In genomic region chr16:15054306-15055001, GRCm38 (mm10) we compare ENCODE assay signal across 8 mouse cellular contexts.
DNase-seq lines count a peak whose midpoint lies in the region; ATAC-seq and TF ChIP-seq lines count a peak whose summit lies in the region.
"Had no signal": no experiment of that assay in that cellular context is flagged by ENCODE, and none has a peak within 500 bp of the region (broad histone marks: within the 10 kb centered on the region; RNA-seq: fewer than 3 reads in every experiment).

No protein-coding gene starts in this region.

- H3K4me2 ChIP-seq in lung, postnatal 0 days (replicated peaks; ENCODE audit: low read depth, low read length): no peak overlapping the region
- no peak overlapping the region for H3K4me2 ChIP-seq in heart, embryonic 13.5 days
- H3K4me2 ChIP-seq: forebrain, embryonic 13.5 days had no signal

- DNase-seq in lung, postnatal 0 days (ENCODE audit: low spot score): peak; percentile 14
- DNase-seq in lung, adult 2 months: no peak
- peak; percentile 30 for DNase-seq in embryo, embryonic 9.5 days (ENCODE audit: extremely low spot score)
- DNase-seq in skeletal muscle tissue, adult 2 months (ENCODE audit: low read depth, low spot score): peak; percentile 59
- no peak for DNase-seq in cerebellum, adult 18-20 months
- no peak for DNase-seq in kidney, adult 18-20 months

- WGBS in lung, postnatal 0 days: 55% methylated on average over 5 of the region's 5 CpGs
- WGBS in lung, adult 2 months: 68% methylated on average over 5 of the region's 5 CpGs
- whole genome bisulfite sequencing in heart, embryonic 13.5 days: 33% methylated on average over 5 of the region's 5 CpGs

- no peak overlapping the region for H3K27ac ChIP-seq in lung, postnatal 0 days (ENCODE audit: low read length)
- 0 out of 2 replicates have a peak overlapping the region, but pooled peaks have one; percentile 28 for H3K27ac ChIP-seq in heart, embryonic 13.5 days (replicated peaks)
- H3K27ac ChIP-seq: forebrain, embryonic 13.5 days had no signal

- no peak for TF ChIP-seq CTCF in lung, postnatal 0 days (IDR thresholded peaks at IDR 0.05)
- TF ChIP-seq CTCF in lung, adult 2 months (IDR thresholded peaks at IDR 0.05; ENCODE audit: insufficient read depth, low read length): no peak

- no peak for ATAC-seq in lung, postnatal 0 days
- no peak for ATAC-seq in heart, embryonic 13.5 days (ENCODE audit: extremely low read depth, insufficient number of reproducible peaks, low FRiP score, low TSS enrichment)
- ATAC-seq: forebrain, embryonic 13.5 days had no signal

- H3K9ac ChIP-seq in lung, postnatal 0 days (replicated peaks; ENCODE audit: low read depth): no peak overlapping the region
- no peak overlapping the region for H3K9ac ChIP-seq in heart, embryonic 13.5 days
- H3K9ac ChIP-seq: forebrain, embryonic 13.5 days had no signal

- no peaks in the 10 kb centered on the region for H3K27me3 ChIP-seq in lung, postnatal 0 days (replicated peaks; ENCODE audit: insufficient read depth, low read length)
- no peaks in the 10 kb centered on the region for H3K27me3 ChIP-seq in heart, embryonic 13.5 days (replicated peaks)
- H3K27me3 ChIP-seq: forebrain, embryonic 13.5 days had no signal

- no peaks in the 10 kb centered on the region for H3K36me3 ChIP-seq in lung, postnatal 0 days (ENCODE audit: insufficient read depth, low read length)
- H3K36me3 ChIP-seq in heart, embryonic 13.5 days: no peaks in the 10 kb centered on the region

- H3K4me1 ChIP-seq in lung, postnatal 0 days (ENCODE audit: insufficient read depth, low read depth, low read length): no peaks in the 10 kb centered on the region; the same call in 1 of the 2 replicates
- no peaks in the 10 kb centered on the region for H3K4me1 ChIP-seq in lung, adult 2 months (ENCODE audit: control insufficient read depth, insufficient read depth, low read length)
- H3K4me1 ChIP-seq in heart, embryonic 13.5 days: peaks cover 41% of the 10 kb centered on the region

- H3K9me3 ChIP-seq in lung, postnatal 0 days (ENCODE audit: low read length): no peaks in the 10 kb centered on the region
- no peaks in the 10 kb centered on the region for H3K9me3 ChIP-seq in heart, embryonic 13.5 days
- H3K9me3 ChIP-seq: forebrain, embryonic 13.5 days had no signal

- no peak for TF ChIP-seq POLR2A in lung, adult 2 months (IDR thresholded peaks at IDR 0.05; ENCODE audit: borderline replicate concordance, extremely low read depth, low read depth, low read length)

- no peak for TF ChIP-seq EP300 in lung, postnatal 0 days (IDR thresholded peaks at IDR 0.05)

- H3K4me3 ChIP-seq in lung, postnatal 0 days (ENCODE audit: low read depth, low read length): no peak overlapping the region
- H3K4me3 ChIP-seq in lung, adult 2 months (replicated peaks; ENCODE audit: extremely low read depth, low read depth, low read length): no peak overlapping the region
- no peak overlapping the region for H3K4me3 ChIP-seq in heart, embryonic 13.5 days
- H3K4me3 ChIP-seq: forebrain, embryonic 13.5 days had no signal

Comparison
In these comparisons a context has a peak if more than half of its experiments do, and no peak if none do; other contexts are left out.
1. DNase-seq: peak in lung, postnatal 0 days (single experiment), embryo, embryonic 9.5 days (single experiment) and skeletal muscle tissue, adult 2 months (single experiment); none in lung, adult 2 months (single experiment), cerebellum, adult 18-20 months (0 of 2) and kidney, adult 18-20 months (single experiment).